Mouse (Mus musculus): ENCODE data around the gene Stum.
"Not testable (repeated sequence)": the region's sequence is repeated elsewhere in the genome, so short reads cannot be mapped to it uniquely, and the experiment has no call there.

Gene Stum

DNA sequence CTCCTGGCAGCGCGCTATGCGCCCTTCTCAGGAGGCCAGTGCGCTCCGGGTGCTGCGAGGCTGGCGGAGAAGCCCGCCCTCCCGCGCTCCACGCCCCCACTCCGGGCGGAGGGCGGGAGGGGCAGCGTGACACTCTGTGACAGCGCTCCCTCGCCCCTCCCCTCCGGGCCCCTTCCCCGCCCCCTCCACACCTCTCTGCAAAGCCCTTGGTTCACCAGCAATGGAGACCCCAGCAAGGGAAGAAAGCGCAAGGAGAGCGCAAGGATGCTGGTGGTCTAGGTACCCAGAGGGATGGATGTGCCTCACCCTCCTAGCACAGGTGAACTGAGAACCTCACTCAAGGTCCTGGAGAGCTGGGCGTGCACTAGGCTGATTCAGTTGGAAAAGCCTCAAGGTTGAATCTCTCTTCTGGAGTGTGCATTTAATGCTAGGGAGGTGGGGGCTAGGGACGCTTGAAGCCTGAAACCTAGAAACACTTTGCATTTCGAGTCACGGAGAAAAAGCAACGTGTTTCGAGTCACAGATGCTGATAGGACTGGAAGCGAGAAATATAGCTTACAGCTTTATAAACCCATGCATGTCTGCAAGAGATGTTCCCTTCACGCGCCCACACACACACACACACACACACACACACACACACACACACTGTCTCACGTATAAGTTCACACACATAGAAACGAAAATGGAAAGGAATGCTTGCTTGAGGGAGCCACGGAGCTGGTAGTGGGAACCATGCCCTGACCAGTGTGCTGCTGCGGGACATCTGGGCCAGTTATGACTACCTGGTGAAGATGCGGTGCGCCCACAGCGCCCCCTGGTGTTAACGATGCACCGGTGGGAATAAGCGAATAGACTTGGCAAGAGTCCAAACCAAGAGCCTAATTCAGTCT, at the start of gene Stum:
Gene Stum (minus strand): TSS at position 106 of the 893 bp plus-strand sequence.
- peak; percentile 43 to 75 for DNase-seq (ENCODE audit: low spot score in 2 of 2)

DNA sequence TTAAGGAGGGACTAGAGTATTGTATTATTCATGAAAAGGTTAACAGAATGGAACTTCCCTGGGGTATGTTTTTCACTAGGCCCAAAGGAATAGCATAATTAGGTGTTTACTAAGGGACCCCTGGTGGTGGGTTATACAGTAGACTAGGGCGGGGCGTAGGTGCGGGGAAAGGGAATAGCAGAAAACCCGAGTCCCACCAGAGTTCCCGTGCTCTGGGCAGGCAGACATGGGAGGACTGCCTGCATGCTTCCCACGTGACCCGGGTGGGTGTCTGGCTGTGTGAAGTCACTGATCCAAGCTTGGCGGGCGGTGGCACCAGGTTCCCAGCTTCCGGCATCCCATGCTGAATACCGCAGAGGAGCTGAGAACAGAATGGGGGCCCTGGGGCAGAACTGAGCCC, 49.4 kb upstream of the Stum start:
- DNase-seq (ENCODE audit: low spot score in 2 of 2), result no peak

DNA sequence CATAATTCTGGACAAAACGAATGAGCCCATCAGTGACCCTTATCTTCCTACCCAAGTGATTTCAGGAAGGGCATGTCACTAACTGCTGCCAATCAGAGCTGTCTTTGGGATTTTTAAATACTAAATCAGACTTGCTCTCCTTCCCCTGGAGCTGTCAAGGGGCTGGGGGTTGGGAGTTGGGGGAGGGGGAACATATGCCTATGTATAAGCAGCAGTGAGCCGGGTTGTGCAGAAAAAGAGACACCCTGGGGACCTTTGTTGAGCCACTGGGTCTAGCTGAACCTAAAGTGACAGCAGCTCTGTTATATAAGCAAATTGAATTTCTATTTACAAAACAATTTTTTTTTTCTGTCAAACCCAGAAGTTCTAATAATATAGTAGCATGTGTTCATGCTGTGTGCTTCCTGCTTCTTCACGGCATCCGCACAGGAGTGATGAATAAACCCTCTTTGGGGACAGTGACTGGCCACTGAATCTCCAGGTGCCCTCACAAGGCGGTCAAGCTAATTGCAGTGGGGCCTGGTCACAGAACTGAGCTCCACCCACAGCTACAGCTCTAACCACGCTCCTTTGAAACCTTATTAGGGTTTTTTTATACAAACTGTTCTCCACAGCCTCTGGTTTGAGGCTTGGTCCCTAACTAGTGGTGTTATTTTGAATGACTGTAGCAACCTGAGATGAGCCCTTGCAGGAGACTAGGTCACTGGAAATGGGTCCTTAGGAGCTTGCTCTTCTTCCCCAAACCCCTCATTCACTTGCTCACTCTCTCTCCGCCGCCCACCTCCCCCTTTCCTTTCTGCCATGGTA, 47.4 kb upstream of the Stum start:
- DNase-seq (ENCODE audit: low spot score in 2 of 2), result no peak

DNA sequence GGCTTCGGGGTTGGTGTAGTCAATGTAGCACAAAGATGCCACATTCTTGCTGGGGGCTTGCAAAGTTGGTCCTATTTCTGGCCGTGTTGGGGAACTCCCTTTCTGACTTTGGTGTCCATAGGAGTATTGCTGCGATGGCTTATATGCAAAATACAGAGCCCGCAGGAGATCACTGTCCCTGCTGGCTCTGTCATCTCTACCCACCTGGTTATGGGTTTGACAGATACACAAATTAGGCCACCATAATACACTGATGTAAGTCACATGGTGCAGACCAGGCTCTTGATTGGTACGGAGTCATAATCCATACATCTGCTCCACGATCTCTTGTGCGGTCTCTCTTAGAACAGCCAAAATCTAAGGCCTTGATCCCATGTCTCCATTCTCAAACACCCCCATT, 46.5 kb upstream of the Stum start:
- no peak for DNase-seq (ENCODE audit: low spot score in 2 of 2)

DNA sequence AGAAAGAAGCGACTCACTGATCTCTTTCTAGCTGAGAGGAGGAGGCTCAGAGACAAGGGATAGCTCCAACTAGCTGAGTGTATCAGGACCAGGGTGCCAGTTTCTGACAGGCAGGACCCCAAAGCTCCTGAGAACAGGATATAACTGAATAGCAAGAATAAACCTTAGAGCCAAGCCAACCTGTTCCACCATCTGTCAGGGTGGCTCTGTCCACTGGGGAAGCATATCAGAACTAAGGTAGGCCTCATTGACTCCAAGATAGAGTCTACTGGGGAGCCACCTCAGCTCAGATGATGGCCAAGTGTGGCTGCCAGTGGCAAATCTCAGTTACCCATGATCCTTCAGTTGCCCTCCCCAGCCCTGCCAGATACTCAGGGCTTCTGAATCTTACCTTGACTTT, 42.0 kb upstream of the Stum start:
- DNase-seq (ENCODE audit: low spot score in 2 of 2), result no peak

DNA sequence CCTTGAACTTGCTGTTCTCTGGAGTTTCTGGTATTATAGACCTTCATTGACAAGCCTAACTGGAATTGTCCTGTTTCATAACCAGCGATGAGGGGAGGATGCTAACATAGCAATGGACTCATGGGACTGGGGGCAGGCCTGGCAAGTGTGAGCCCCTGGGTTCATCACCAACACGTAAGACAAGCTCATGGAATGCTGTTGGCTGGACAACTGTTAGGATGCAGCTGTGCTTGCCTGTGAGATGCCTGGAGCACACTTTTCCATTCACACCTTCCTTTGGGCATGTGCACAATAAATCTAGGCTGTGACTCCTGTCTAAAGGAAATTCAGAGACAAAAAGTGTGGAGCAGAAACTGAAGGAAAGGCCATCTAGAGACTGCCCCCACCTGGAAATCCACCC, 40.0 kb upstream of the Stum start:
- no peak for DNase-seq (ENCODE audit: low spot score in 2 of 2)

DNA sequence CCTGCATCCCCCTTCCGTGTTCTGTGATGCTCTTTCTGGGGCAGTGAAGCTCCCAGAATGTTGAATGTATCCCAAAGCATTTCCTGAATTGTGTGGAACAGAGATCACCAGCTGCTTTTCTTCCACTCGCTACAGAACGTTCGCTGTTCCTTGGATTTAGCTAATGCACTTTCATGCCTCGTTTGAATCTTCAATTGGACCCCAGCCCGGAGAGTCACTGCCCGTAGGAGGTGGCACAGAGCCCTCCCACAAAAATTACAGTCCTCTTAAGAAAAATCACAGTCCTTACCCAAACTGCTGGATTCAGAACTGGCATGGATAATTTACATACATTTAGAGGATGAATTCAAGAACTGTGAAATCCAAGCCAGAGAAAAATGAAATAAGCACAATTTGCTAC, 36.9 kb upstream of the Stum start:
- DNase-seq (ENCODE audit: low spot score in 2 of 2), result peak in 1 of 2 experiments; percentile 25

DNA sequence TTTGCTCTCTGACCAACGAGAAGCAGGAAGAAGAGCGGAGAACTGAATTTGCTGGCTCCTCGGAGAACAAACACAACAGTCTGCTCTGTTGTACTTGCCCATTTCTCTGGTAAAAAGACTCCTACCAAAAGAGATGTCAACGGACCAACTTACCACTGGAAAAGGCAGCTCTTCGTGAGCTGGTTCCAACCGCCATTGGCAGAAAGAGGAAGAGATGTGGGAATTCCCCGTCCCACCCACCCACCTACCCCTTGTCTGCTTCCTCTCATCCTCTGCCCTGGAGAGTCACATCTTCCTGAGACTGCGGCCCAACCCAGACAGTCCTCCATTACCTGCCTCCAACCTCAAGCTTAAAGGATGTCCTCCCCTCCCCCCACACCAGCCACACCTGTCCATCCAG, 36.2 kb upstream of the Stum start:
- DNase-seq (ENCODE audit: low spot score in 2 of 2), result no peak

DNA sequence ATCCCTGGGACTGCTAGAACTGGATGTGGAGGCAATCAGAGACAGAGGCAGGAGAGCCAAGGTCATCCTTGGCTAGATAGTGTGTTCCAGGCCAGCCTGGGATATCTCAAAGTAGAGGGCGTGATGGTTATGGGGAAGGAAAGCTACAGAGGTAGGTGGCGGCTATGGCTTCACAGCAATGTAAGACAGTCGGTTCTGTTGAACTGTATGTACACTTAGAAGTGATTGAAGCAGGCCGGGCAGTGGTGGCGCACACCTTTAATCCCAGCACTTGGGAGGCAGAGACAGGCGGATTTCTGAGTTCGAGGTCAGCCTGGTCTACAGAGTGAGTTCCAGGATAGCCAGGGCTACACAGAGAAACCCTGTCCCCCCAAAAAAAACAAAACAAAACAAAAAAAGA, 35.6 kb upstream of the Stum start:
- not testable (repeated sequence) for DNase-seq (ENCODE audit: low spot score in 2 of 2)

DNA sequence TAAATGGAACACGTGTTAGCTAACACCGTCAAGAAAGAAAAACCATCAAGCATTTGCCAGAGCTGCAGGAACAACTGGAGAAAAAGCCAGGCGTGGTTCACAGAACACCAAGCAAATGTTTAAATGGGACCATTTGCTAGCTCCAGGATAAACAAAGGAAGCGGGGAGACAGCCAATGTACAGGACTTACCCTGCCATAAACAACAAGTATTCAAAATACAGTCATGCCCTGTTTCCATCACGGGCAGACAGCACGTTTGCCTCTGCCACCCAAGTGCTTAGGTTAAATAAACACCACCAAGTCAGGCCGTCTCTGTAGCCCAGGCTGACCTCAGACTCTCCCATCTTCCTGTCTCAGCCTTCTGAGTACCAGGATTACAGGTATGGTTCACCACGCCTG, 35.1 kb upstream of the Stum start:
- DNase-seq (ENCODE audit: low spot score in 2 of 2), result no peak

DNA sequence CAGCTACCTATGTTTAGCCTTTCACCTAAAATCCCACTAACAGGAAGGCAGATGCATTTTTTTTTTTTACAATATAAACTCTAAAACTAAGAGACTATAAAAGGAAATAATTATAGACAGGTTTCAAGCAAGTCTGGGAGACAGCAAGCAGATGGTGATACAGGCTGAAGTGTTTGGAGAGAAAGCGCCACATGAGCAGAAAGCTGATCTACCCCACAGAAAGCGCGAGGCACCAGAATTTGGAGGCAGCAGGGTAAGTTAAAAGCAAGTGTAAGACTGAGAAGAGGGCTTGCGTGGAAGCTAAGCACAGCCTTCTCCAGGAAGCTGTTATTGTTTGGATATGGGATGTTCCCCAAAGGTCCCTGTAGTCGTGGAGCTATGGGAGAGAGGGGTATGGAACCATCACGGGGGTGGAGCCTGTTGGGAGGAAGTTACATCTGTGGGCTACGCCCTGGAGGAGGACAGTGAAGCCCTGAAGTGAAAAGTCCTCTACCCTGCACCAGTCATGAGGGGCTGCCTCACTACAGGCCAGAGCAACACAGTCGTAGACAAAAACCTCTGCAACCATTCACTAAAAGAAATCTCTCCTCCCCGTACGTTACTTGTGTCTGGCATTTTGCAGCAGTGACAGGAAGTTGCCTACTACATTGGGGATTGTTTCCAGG, 34.2 kb upstream of the Stum start:
- DNase-seq (ENCODE audit: low spot score in 2 of 2), result no peak

DNA sequence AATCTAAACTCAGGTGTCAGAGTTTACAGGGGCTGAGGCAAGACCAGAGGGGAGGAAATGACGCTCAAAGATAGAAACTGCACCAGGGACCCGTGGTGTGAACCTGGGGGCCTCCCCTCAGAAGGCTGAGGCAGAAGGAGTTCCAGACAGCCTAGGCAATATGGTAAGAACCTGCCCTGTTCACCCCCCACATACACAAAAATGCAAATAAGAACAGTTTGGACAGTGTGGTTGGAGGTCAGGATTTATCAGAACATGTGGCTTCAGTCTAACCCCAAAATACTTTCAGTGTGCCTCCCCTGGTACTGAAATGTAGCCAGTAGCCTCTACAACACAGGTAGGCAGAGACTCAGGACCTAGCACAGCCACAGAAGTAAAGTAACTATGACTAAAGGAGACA, 30.8 kb upstream of the Stum start:
- no peak for DNase-seq (ENCODE audit: low spot score in 2 of 2)

DNA sequence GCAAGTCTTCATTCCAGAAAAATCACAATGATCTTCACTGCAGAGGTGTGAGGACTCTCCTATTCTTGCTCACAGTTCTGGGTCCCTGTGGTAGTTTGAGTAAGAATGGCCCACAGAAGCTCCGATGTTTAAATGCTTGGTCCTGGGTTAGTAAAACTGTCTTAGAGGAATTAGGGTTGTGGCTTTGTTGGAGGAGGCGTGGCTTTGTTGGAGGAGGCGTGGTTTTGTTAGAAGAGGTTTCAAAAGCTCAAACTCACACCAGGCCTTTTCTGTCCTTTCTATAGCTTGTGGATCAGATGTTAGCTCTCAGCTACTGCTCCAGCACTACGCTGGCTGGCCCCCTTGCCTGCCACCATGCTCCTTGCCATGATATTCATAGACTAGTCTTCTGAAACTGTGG, 27.6 kb upstream of the Stum start:
- no peak for DNase-seq (ENCODE audit: low spot score in 2 of 2)

DNA sequence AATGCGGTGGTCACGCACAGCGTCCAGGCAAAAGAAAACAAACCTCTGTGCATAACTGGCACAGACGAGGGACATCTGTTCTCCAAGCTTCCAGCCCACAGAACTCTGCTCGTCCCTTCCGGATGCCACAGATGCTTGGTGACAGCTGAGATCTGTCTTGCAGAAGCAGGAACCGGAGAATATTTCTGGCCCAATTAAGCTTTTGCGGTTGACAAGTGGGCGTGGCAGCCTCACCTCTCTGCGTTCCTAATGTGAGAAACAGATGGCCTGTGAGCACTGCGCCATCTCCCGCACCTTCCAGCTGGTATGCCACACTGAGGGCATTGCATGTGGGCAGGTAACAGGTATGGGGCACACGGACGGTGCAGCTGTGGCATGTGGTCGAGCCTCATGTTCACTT, 27.1 kb upstream of the Stum start:
- DNase-seq (ENCODE audit: low spot score in 2 of 2), result no peak

DNA sequence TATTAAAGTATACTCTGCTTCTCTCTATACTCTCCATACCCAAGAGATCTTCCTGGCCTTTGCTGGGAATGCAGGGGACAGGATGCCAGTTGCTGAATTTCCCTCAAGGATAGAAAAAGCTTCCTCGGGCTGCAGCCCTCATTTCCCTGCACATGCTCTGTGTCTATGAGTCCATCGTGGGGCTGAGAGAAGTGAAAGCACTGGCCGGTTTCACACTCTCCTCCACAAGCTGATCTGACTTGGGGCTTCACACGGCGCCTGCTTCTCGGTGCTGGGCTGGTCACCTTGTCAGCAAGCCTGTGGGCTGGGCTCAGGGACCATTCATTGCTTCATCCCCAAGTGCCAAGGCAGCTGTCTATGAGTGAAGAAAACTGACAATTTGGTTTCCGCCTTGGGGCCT, 25.4 kb upstream of the Stum start:
- no peak for DNase-seq (ENCODE audit: low spot score in 2 of 2)

DNA sequence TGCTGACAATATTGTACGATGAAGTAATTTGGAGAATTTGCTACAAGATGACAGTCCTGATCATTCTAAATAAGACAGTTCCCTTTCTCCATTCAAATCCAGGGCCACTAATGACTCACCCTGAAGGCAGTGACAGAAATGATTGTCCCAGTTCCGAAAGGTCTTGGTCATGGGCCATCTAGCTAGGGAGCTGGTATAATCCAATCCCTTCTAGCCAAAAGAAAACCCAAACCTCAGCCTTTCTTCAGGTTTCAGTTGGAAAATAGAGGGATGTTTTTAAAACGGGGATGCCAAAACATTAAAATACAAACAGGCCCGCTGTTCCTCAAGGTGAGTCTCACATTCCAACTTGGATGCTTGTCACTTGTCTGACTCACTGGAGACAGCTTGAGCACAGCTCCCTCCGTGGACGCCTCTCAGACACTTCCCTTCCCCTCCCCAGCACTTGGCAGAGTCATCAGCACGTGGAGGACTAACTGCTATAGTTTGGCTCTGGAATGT, 24.0 kb upstream of the Stum start:
- DNase-seq (ENCODE audit: low spot score in 2 of 2), result no peak

DNA sequence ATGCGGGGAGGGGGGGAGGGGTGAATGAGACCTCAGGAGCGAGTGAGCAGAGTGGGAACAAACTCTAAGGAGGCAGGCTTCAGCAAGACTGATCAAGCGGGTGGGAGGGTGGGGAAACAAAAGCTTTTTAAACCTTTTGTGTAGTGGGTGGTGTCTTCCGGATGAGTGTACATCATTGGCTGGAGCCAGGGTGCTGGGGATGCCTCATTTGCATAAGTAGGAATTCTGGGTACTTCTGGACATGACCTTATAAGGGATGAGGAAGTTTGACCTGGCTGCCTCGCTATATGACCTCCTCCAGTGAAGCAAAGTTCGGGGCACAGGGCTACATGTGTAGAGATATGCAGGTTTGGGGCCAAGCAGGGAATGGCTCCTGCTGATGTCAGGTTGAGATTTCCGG, 23.0 kb upstream of the Stum start:
- no peak for DNase-seq (ENCODE audit: low spot score in 2 of 2)

DNA sequence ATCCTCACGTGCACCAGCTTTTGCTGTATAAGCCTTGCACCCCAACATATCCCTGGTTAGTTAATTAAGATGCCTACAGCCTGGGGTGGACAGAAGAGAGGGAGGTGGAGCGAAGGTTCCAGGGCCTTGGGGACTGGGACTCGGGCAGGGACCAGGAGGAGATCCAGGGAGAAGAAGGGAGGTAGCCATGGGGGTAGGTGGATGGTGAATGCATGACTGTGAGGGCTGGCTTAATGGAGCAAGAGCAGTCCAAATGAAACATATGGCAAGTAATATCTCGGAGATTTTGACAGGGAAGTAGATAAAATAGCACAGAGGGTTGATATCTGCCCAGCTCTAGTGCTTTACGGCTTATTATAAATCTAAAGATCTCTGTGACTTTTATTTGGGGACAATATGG, 21.6 kb upstream of the Stum start:
- DNase-seq (ENCODE audit: low spot score in 2 of 2), result no peak

DNA sequence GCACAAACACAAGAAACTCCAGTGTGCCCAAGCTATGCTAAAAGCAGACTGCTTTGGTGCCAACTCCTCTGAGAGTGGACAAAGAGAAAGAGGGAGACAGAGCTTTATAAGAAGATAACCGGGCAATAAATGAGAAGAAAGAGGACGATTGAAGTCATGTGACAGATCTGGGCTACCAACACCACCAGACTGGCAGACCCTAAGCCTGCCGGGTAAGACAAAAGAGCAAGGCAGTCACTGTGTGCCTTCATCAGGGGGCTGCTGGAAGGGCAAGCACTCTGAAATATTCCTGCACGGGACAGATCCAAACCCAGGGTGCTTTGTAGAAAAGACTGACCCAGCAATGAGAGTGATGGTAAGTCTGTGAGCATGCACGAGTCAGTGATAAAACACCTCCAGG, 20.2 kb upstream of the Stum start:
- no peak for DNase-seq (ENCODE audit: low spot score in 2 of 2)

DNA sequence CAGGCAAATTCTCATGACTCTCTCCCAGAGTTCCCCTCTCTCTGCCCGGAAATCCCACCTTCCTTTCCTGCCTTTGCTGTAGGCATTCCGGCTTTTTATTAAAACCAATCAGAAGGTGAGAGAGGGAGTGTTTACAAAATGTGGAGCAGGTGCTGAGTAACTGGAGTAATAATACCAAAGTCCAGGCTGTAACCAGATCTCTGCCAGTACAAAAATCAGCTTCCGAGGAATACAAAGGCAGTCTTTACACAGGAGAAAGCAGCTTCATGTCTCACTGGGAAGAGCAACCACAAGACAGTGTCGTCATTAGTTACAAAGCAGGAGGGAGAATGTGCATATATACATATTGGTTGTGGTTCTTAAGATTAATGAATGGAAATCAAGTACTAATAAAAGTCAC, 19.3 kb upstream of the Stum start:
- no peak for DNase-seq (ENCODE audit: low spot score in 2 of 2)

DNA sequence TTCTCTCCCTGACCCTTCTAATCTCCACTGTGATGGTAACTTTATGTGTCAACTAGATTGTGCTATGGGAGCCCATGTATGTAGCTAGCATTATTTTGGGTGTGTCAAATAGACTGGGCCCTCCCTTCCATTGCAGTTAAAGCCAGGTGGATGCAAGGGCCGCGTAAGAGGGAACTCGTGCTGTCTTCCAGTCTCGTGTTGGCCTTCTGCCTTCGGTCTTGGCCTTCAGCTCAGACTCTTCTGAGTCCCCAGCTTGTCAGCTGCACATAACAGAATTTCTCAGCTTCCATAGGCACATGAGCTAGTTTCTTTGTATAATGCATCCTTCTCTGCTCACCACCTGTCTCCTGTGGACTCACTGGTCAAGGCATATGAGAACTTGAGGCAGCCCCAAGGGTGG, 17.3 kb upstream of the Stum start:
- no peak for DNase-seq (ENCODE audit: low spot score in 2 of 2)

DNA sequence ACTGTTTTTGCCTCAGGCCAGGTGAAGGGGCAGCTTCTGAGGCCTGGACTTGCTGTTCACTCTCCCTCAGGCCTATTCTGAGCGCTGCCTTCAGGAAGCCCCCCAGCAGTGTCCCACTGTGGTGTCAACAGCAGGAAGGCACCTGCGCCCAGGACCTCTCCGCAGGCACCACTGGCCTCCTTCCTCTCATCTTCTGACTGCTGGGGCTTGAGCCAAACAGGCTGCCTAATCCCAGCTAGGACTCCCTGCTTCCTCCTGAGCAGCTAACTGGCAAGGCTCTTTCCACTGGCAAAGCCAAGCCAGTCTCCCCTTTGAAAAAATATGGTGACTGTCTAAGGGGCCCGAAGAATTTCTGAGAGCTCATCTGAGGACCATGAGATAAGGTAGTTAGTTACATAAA, 16.9 kb upstream of the Stum start:
- no peak for DNase-seq (ENCODE audit: low spot score in 2 of 2)

Data from cerebellum, postnatal 4 days (tissue).